Mouse (Mus musculus): ENCODE results near the gene Ipcef1. TPM values are rescaled to one million over a fixed set of nuclear protein-coding genes. Genes with fewer than 3 reads are reported as not detected.
A peak's percentile ranks its signal among the peaks of the same experiment; 100 is the strongest.

The Ipcef1 gene
- 20.3 to 56.6 TPM (median 30.0 TPM) in 3 replicates for total RNA-seq (2017)

GRCm38 (mm10) chr10:7052315-7053017 lies at the start of gene Ipcef1:
Ipcef1 (minus strand) TSS chr10:7052478.
- ATAC-seq (replicated peaks; ENCODE audit: insufficient number of reproducible peaks, low FRiP score, low TSS enrichment, poor library complexity, severe bottlenecking) = no peak

- no peak for ATAC-seq (replicated peaks; ENCODE audit: insufficient number of reproducible peaks, low FRiP score, low TSS enrichment, poor library complexity, severe bottlenecking)
Observed at GRCm38 (mm10) chr10:7077971-7078370, 25.7 kb upstream of the Ipcef1 start.

DNA sequence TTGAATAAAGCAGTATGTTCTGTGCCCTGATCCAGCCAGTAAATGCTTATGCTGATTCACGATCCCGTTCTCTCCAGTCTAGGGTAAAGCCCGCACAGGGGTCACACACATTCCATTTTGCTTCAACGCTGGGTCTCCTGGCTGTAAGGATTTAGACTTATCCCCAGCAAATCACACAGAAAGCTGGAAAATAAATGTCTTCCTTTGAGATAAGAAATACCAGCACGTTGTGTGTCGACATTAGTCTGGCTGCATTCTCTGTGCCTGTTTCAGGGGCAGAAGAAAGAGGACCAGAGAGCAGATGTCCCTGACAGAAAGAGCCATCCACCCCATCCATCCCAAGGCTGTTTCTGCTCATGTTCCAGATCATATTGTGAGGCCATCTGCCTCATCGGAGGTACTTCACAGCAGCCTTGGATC lies 25.1 kb upstream of the Ipcef1 start:
- ATAC-seq (replicated peaks; ENCODE audit: insufficient number of reproducible peaks, low FRiP score, low TSS enrichment, poor library complexity, severe bottlenecking) = no peak

DNA sequence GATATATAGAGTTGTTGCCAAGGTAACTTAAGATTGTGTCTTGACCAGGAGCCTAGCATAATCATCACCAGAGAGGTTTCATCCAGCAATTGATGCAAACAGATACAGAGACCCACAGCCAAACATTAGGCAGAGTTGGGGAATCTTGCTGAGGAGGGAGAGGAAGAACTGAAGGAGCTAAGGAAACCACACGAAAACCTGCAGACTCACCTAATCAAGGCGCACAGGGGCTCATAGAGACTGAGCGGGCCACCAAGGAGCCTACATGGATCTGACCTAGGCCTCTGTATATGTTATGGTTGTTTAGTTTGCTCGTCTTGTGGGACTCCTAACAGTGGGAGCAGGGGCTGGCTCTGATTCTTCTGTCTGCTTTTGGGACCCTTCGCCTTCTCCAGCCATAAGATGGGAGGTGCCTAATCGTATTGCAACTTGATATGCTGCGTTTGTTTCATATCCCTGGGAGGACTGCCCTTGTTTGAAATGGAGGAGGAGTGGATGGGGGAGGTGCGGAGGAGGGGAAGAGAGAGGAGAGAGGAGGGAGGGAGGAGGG lies 24.5 kb upstream of the Ipcef1 start:
- ATAC-seq (replicated peaks; ENCODE audit: insufficient number of reproducible peaks, low FRiP score, low TSS enrichment, poor library complexity, severe bottlenecking) = no peak

- ATAC-seq (replicated peaks; ENCODE audit: insufficient number of reproducible peaks, low FRiP score, low TSS enrichment, poor library complexity, severe bottlenecking) = peak; percentile 81
Observed at GRCm38 (mm10) chr10:7076201-7076600, 23.9 kb upstream of the Ipcef1 start.

DNA sequence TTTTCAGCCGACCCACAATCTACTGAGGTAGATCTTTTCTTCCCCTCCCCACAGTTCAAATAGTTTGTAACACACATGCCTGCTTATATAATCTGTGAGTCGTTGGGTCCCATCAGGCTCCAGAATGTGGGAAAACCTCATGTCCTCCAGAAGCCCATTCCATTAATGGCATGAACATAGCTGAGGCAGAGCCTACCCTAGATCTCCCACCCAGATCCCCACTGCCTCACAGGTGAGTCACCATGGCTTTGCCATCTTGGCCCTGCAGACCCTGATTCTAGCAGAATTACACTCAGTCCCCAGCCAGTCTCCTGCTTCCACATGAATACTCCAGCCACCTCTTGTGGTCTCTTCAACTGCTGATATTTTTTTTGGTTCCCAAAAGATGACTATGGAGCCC lies 23.4 kb upstream of the Ipcef1 start:
- no peak for ATAC-seq (replicated peaks; ENCODE audit: insufficient number of reproducible peaks, low FRiP score, low TSS enrichment, poor library complexity, severe bottlenecking)

GRCm38 (mm10) chr10:7074231-7074630 lies 22.0 kb upstream of the Ipcef1 start:
- ATAC-seq (replicated peaks; ENCODE audit: insufficient number of reproducible peaks, low FRiP score, low TSS enrichment, poor library complexity, severe bottlenecking) = no peak

DNA sequence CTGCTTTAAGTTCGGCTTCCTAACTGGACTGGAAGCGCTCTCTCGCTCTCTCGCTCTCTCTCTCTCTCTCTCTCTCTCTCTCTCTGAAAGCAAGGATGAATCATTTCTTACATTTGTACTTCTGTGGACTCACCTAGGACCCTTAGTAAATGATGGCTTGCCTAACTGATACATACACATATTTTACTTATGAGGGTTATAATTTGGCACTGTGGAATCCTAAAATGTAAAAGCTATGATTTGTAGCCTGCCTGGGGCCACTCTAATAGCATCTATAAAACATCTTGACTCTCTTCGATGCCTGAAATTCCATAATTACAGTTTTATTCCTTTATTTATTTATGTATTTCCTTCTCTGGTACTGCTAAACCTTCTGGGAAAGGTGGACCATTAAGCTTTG lies 18.6 kb upstream of the Ipcef1 start:
- ATAC-seq (replicated peaks; ENCODE audit: insufficient number of reproducible peaks, low FRiP score, low TSS enrichment, poor library complexity, severe bottlenecking) = no peak

GRCm38 (mm10) chr10:7070100-7070835 lies 18.0 kb upstream of the Ipcef1 start:
- no peak for ATAC-seq (replicated peaks; ENCODE audit: insufficient number of reproducible peaks, low FRiP score, low TSS enrichment, poor library complexity, severe bottlenecking)

GRCm38 (mm10) chr10:7069090-7069489 lies 16.8 kb upstream of the Ipcef1 start:
- no peak for ATAC-seq (replicated peaks; ENCODE audit: insufficient number of reproducible peaks, low FRiP score, low TSS enrichment, poor library complexity, severe bottlenecking)

DNA sequence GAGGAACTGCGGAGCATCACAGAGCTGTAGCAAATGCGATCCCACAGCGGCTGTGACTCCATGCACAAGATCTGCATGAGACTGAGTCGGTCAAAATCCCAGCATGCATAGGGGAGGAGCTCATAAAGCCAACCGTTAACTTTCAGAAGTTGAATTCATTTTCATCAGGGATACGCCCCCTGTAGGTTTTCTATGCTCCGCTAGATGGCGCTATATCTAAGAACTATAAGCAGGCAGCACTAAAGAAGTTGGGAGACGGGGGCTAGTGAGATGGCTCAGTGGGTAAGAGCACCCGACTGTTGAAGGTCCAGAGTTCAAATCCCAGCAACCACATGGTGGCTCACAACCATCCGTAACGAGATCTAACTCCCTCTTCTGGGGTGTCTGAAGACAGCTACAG lies 16.3 kb upstream of the Ipcef1 start:
- ATAC-seq (replicated peaks; ENCODE audit: insufficient number of reproducible peaks, low FRiP score, low TSS enrichment, poor library complexity, severe bottlenecking) = no peak

- ATAC-seq (replicated peaks; ENCODE audit: insufficient number of reproducible peaks, low FRiP score, low TSS enrichment, poor library complexity, severe bottlenecking) = peak; percentile 64
Observed at GRCm38 (mm10) chr10:7063752-7064457, 11.6 kb upstream of the Ipcef1 start.

DNA sequence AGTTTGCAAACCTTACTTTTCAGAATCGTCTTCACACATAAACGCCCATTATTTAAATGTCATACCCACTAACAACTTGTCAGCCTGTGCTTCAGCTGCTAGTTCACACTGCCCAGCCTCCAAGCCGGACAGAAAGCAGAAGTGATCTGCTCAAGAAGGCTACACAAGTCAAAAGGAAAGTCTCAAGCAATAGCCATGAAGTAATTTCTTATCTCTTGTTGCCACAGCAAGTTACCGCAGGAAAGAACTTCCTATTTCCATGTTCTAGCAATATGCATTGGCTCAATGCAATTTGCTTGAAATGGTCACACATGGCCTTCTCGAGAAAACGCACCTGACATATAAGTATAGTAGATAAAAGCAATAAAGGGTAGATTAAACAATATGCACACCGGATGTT lies 10.7 kb upstream of the Ipcef1 start:
- peak; percentile 85 for ATAC-seq (replicated peaks; ENCODE audit: insufficient number of reproducible peaks, low FRiP score, low TSS enrichment, poor library complexity, severe bottlenecking)

- no peak for ATAC-seq (replicated peaks; ENCODE audit: insufficient number of reproducible peaks, low FRiP score, low TSS enrichment, poor library complexity, severe bottlenecking)
Observed at GRCm38 (mm10) chr10:7060326-7060725, 8.0 kb upstream of the Ipcef1 start.

DNA sequence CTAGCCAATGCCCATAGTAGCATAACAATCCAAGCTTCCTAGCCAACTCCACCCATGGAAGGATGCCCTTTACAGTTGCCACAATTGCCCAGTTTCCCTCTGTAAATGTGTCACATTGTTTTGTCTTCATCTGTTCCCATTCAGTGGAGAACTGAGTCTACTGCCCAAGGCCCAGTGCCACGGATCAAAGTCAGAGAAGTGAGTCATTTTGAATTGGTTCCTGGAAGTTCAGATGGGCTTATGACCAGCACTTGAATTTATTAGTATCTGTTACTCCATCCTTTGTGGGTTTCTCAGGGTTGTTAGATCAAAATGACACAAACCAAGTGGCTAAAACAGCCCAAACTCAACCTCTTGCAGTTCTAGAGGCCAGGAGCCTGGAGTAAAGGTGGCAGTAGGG lies 5.3 kb upstream of the Ipcef1 start:
- ATAC-seq (replicated peaks; ENCODE audit: insufficient number of reproducible peaks, low FRiP score, low TSS enrichment, poor library complexity, severe bottlenecking) = no peak

GRCm38 (mm10) chr10:7054560-7055205 lies 2.4 kb upstream of the Ipcef1 start:
- ATAC-seq (replicated peaks; ENCODE audit: insufficient number of reproducible peaks, low FRiP score, low TSS enrichment, poor library complexity, severe bottlenecking) = no peak

- no peak for ATAC-seq (replicated peaks; ENCODE audit: insufficient number of reproducible peaks, low FRiP score, low TSS enrichment, poor library complexity, severe bottlenecking)
Observed at GRCm38 (mm10) chr10:7049901-7050300, 2.4 kb downstream of the Ipcef1 start.

DNA sequence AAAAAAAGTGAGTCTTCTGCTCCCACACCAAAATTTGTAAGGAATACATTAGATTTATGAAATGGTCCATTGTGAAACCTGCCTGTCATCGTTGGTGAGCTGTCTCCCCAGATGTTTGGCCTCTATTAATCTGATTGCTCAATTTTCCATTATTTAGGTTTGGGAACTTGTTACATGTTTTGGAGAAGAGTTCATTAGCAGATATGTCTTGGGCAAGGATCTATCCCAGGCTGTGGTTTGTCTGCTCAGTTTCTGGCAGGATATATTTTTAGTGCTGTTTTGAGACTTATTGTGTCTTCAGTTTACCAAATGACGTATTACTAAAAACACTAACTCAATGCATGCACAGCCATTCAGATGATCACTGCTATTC lies 4.4 kb downstream of the Ipcef1 start:
- no peak for ATAC-seq (replicated peaks; ENCODE audit: insufficient number of reproducible peaks, low FRiP score, low TSS enrichment, poor library complexity, severe bottlenecking)

- ATAC-seq (replicated peaks; ENCODE audit: insufficient number of reproducible peaks, low FRiP score, low TSS enrichment, poor library complexity, severe bottlenecking) = no peak
Observed at GRCm38 (mm10) chr10:7047288-7047918, 4.9 kb downstream of the Ipcef1 start.
